Mouse (Mus musculus) gastrocnemius, postnatal 10 days (tissue): ENCODE measurements around the gene Slc16a8. TPM values are rescaled to one million over a fixed set of nuclear protein-coding genes. Genes with fewer than 3 reads are reported as not detected.

ENCODE experiments used
- DNase-seq: peaks from one replicate; pipeline ENCODE4 v3.0.0; 2021; ENCODE audit warnings: mixed read lengths
- total RNA-seq, 2 experiments: library from RNA; stranded (reverse); gene quantifications; 2 replicates each; pipeline ENCODE4 v1.2.3; 2021

Slc16a8 gene
- total RNA-seq, 2 experiments from 2014 or later = 0.14 TPM; not detected in 1

GRCm38 (mm10) chr15:79216191-79216590 is 38.4 kb downstream of the Slc16a8 start:
- no peak for DNase-seq

- no peak for DNase-seq
Measured at GRCm38 (mm10) chr15:79213591-79213990, 41.0 kb downstream of the Slc16a8 start.

- no peak for DNase-seq
Measured at GRCm38 (mm10) chr15:79212750-79213446, 41.7 kb downstream of the Slc16a8 start.

GRCm38 (mm10) chr15:79210357-79210756 is 44.2 kb downstream of the Slc16a8 start:
- DNase-seq = peak; percentile 38

- DNase-seq = no peak
Measured at GRCm38 (mm10) chr15:79208758-79209439, 45.7 kb downstream of the Slc16a8 start.

- no peak for DNase-seq
Measured at GRCm38 (mm10) chr15:79208211-79208610, 46.4 kb downstream of the Slc16a8 start.

- DNase-seq = no peak
Measured at GRCm38 (mm10) chr15:79202575-79202974, 52.0 kb downstream of the Slc16a8 start.

- DNase-seq = no peak
Measured at GRCm38 (mm10) chr15:79201491-79202150, 52.9 kb downstream of the Slc16a8 start.

Other genes with a start within 250 kb of the Slc16a8 start
- 100 to 1,000 TPM; 193 to 214 TPM for gene H1f0, start 226.3 kb downstream of the Slc16a8 start, total RNA-seq
- under 1 TPM; 0.25 to 0.35 TPM for gene Galr3, start 212.9 kb downstream of the Slc16a8 start, total RNA-seq
- gene Ankrd54, start 191.9 kb downstream of the Slc16a8 start, total RNA-seq = 1 to 10 TPM; 6.1 to 8.6 TPM
- gene Eif3l, start 179.6 kb downstream of the Slc16a8 start, total RNA-seq = 10 to 100 TPM; 80.0 to 86.2 TPM
- gene Micall1, start 145.9 kb downstream of the Slc16a8 start, total RNA-seq = 10 to 100 TPM; 17.4 to 20.4 TPM
- gene Polr2f, start 113.8 kb downstream of the Slc16a8 start, total RNA-seq = 10 to 100 TPM; 73.5 to 80.9 TPM
- gene 1700088E04Rik, start 113.5 kb downstream of the Slc16a8 start, total RNA-seq = 1 to 10 TPM in 1 of 2 experiments, under 1 TPM in 1; 0.54 to 1.1 TPM
- gene Sox10, start 89.5 kb downstream of the Slc16a8 start, total RNA-seq = 1 to 10 TPM; 7.6 to 8.1 TPM
- 10 to 100 TPM; 21.4 to 24.8 TPM for gene Pick1, start 25.6 kb downstream of the Slc16a8 start, total RNA-seq
- under 1 TPM; 0.45 to 0.54 TPM for gene Gm49486, start 25.4 kb downstream of the Slc16a8 start, total RNA-seq
- gene Baiap2l2, start 30.8 kb upstream of the Slc16a8 start, total RNA-seq = 1 to 10 TPM; 3.1 to 3.6 TPM
- gene Pla2g6, start 73.6 kb upstream of the Slc16a8 start, total RNA-seq = 1 to 10 TPM; 9.2 to 9.8 TPM
- 1 to 10 TPM; 2.0 to 2.6 TPM for gene Maff, start 91.9 kb upstream of the Slc16a8 start, total RNA-seq
- gene Tmem184b, start 148.8 kb upstream of the Slc16a8 start, total RNA-seq = 10 to 100 TPM; 42.0 to 47.5 TPM
- gene Csnk1e, start 200.8 kb upstream of the Slc16a8 start, total RNA-seq = 10 to 100 TPM; 55.5 to 60.8 TPM